Mouse (Mus musculus) small intestine, adult 2 months (tissue): ENCODE results near the gene Brcc3. TPM values are rescaled to one million over a fixed set of nuclear protein-coding genes. Genes with fewer than 3 reads are reported as not detected.
A peak's percentile ranks its signal among the peaks of the same experiment; 100 is the strongest.

Source experiments
- H3K27ac ChIP-seq: fragments of 200-500 bp; 2 replicates; pipeline ENCODE4 v1.5.1; 2012; ENCODE audit warnings: low read depth, low read length, control low read depth, inconsistent platforms; ENCODE audit not compliant: insufficient read depth
- H3K27me3 ChIP-seq: fragments of 200-500 bp; 2 replicates; pipeline ENCODE4 v1.6.1; 2012; ENCODE audit warnings: mild to moderate bottlenecking, moderate library complexity, low read length, inconsistent platforms; ENCODE audit not compliant: control insufficient read depth, insufficient read depth
- H3K36me3 ChIP-seq: fragments of 200-500 bp; 2 replicates; pipeline ENCODE4 v1.6.1; 2012; ENCODE audit warnings: mild to moderate bottlenecking, low read length, control low read depth, inconsistent platforms; ENCODE audit not compliant: control insufficient read depth, insufficient read depth
- H3K4me1 ChIP-seq: fragments of 200-500 bp; 2 replicates; pipeline ENCODE4 v1.6.1; 2012; ENCODE audit warnings: low read length, inconsistent platforms, mixed read lengths; ENCODE audit not compliant: control insufficient read depth, insufficient read depth, insufficient read length
- H3K4me3 ChIP-seq: fragments of 200-500 bp; 2 replicates; pipeline ENCODE4 v1.5.1; 2012; ENCODE audit warnings: low read depth, mild to moderate bottlenecking, control low read depth, inconsistent platforms, low read length, moderate library complexity
- CTCF ChIP-seq: fragments of 200-500 bp; IDR thresholded peaks from 2 replicates; pipeline ENCODE4 v1.5.1; 2012; ENCODE audit warnings: low read depth, mild to moderate bottlenecking, control low read depth, inconsistent platforms, low read length, moderate library complexity, mixed read lengths; ENCODE audit not compliant: insufficient replicate concordance, insufficient read length; ENCODE audit errors: extremely low read depth
- POLR2A ChIP-seq: fragments of 200-500 bp; IDR thresholded peaks from 2 replicates; pipeline ENCODE4 v1.6.1; 2012; ENCODE audit warnings: low read depth, mild to moderate bottlenecking, control low read depth, inconsistent platforms, low read length, moderate library complexity
- WGBS: fragments of 180-500 bp; shearing (Covaris S2); methylation state at CpG from one replicate; pipeline ENCODE4 v1.1.7; 2018; 5-methylcytosine and 5-hydroxymethylcytosine counted together
- polyA plus RNA-seq: library from polyadenylated mRNA; depleted of rRNA; stranded (reverse); fragments of >200 nt; gene quantifications from 2 replicates; pipeline ENCODE4 v1.2.3, GENCODE M21; 2012; rRNA removed

Gene Brcc3
- 0.70 and 1.5 TPM in 2 replicates for polyA plus RNA-seq

GRCm38 (mm10) chrX:75415936-75416785 lies at the start of gene Brcc3, which contains the start of the genes Cmc4 and Mtcp1:
Gene Brcc3 (plus strand): TSS chrX:75416628.
Gene Cmc4 (minus strand): TSS chrX:75416584.
Gene Mtcp1 (minus strand): TSS chrX:75416588.
- Histone ChIP-seq H3K4me1 (no peaks in the 10 kb centered on the region), H3K36me3 (no peaks in the 10 kb centered on the region), H3K27me3 (no peaks in the 10 kb centered on the region), H3K4me3 (peak within 1 kb of the TSS; percentile 81), H3K27ac (peak within 1 kb of the TSS; percentile 89)
- 10% methylated on average over 52 of the region's 52 CpGs for WGBS
- TF ChIP-seq CTCF = no peak
- peak; percentile 90 for TF ChIP-seq POLR2A

- no peaks in the 10 kb centered on the region for H3K4me1 ChIP-seq
- H3K27ac ChIP-seq = no peak overlapping the region
- no peak overlapping the region for H3K4me3 ChIP-seq
- no peak for TF ChIP-seq POLR2A
- no peak for TF ChIP-seq CTCF
- no peaks in the 10 kb centered on the region for H3K27me3 ChIP-seq
- H3K36me3 ChIP-seq = no peaks in the 10 kb centered on the region
These were observed 46.2 kb upstream of the Brcc3 start for GRCm38 (mm10) chrX:75370197-75370596.

- Histone ChIP-seq H3K4me1 (no peaks in the 10 kb centered on the region), H3K36me3 (no peaks in the 10 kb centered on the region), H3K27ac (no peak overlapping the region), H3K27me3 (no peaks in the 10 kb centered on the region), H3K4me3 (no peak overlapping the region)
- TF ChIP-seq POLR2A = no peak
- TF ChIP-seq CTCF = no peak
- 61% methylated on average over 2 of the region's 2 CpGs for WGBS
These were observed 43.6 kb upstream of the Brcc3 start for GRCm38 (mm10) chrX:75372666-75373425.

- Histone ChIP-seq H3K4me3 (no peak overlapping the region), H3K36me3 (no peaks in the 10 kb centered on the region)
- TF ChIP-seq CTCF (no peak), POLR2A (no peak)
These were observed 39.6 kb upstream of the Brcc3 start for GRCm38 (mm10) chrX:75376815-75377214.

GRCm38 (mm10) chrX:75381176-75381575 lies 35.3 kb upstream of the Brcc3 start:
- no peaks in the 10 kb centered on the region for H3K36me3 ChIP-seq
- H3K27ac ChIP-seq = no peak overlapping the region
- no peak overlapping the region for H3K4me3 ChIP-seq
- TF ChIP-seq POLR2A = no peak
- TF ChIP-seq CTCF = no peak
- WGBS = 74% methylated on average over 1 of the region's 1 CpGs
- H3K27me3 ChIP-seq = no peaks in the 10 kb centered on the region
- H3K4me1 ChIP-seq = no peaks in the 10 kb centered on the region

More at GRCm38 (mm10) chrX:75376815-75377214, 39.6 kb upstream of the Brcc3 start:
- Histone ChIP-seq H3K4me1 (no peaks in the 10 kb centered on the region), H3K27me3 (no peaks in the 10 kb centered on the region), H3K27ac (no peak overlapping the region)

- Histone ChIP-seq H3K27me3 (no peaks in the 10 kb centered on the region), H3K27ac (no peak overlapping the region), H3K4me1 (no peaks in the 10 kb centered on the region), H3K36me3 (no peaks in the 10 kb centered on the region), H3K4me3 (peak overlapping the region; percentile 94; the same call in 1 of the 2 replicates)
- 71% methylated on average over 5 of the region's 5 CpGs for WGBS
- TF ChIP-seq POLR2A = no peak
- no peak for TF ChIP-seq CTCF
These were observed 34.7 kb upstream of the Brcc3 start for GRCm38 (mm10) chrX:75381699-75382098.
